Mouse (Mus musculus) stomach, postnatal 0 days (tissue): ENCODE results near the gene Nfyb.

ENCODE experiments used
- CTCF ChIP-seq: IDR thresholded peaks from 2 replicates; pipeline ENCODE4 v1.5.1; 2016; ENCODE audit warnings: antibody characterized with exemption, low read depth, mild to moderate bottlenecking, moderate library complexity
- EP300 ChIP-seq: optimal IDR thresholded peaks from 2 replicates; pipeline ENCODE3; 2016; ENCODE audit warnings: antibody characterized with exemption

DNA sequence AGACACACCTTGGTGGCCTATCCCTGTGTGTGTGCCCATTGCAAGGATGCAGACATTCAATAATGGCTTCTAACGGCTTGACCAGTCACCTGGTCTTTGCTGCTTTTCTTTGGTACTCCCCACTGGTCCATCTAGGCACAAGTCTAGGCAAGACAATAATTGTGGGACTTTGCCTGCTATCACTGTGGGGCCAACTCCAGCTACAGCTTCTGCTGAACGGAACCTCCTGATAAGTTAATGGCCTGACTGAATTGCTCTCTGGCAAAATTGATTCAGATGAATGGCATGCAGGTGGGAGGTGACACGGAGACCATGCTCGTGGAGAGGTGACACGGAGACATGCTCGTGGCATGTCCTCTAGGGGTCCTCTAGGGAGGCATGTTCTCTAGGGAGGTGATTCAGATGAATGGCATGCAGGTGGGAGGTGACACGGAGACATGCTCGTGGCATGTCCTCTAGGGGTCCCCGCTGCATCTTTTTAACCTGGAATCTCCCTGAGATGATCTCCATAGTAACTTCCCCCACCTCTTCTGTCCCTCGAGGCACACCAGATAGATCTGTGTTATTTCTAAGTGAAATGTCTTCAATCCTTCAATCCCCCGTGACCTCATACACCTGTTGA, 34.5 kb upstream of the Nfyb start:
- TF ChIP-seq CTCF (no peak), EP300 (no peak)
